Mouse (Mus musculus) c-Kit-positive CD71-positive TER-119-positive erythroid progenitor cells, embryonic 14.5 days (primary cell): ENCODE data around the gene Gm21865.
"Not testable (repeated sequence)": the region's sequence is repeated elsewhere in the genome, so short reads cannot be mapped to it uniquely, and the experiment has no call there.

Experiments
- DNase-seq: peaks from one replicate; pipeline ENCODE4 v3.0.0-alpha.2; 2013; ENCODE audit warnings: low spot score

The Gm21865 gene

GRCm38 (mm10) chrY:40316803-40317202 lies at the start of gene Gm21865:
Gene Gm21865 (minus strand): TSS chrY:40316903.
- not testable (repeated sequence) for DNase-seq
